Mouse (Mus musculus): ENCODE measurements around the gene Gnb4.

DNA sequence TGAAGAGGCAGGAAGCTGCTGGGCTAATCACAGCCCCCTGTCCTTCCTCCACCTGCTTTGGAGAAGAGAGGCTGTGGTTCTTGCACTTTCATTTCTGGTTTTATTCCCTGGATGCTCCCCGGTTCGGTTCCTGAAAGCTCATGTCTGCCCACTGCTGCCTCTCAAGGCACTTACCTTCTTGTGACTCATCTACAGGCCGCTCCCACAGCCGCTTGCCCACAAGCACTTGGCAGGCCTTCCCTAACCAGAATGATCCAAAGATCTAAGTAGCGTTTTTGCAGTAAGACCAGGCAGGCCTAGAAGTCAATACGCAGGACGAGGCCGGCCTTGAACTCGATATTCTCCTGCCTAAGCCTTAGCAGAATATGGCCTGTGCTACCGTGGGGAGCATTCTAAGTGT is 15.3 kb downstream of the Gnb4 start:
- TF ChIP-seq CTCF (IDR thresholded peaks at IDR 0.05; ENCODE audit: low read depth, low read length): no peak
- no peak for TF ChIP-seq POLR2A (IDR thresholded peaks at IDR 0.05; ENCODE audit: borderline replicate concordance, low read depth, low read length)

Measured in bone marrow macrophage, adult 2 months (primary cell).